Mouse (Mus musculus): ENCODE measurements at regions not wholly inside any gene's neighbourhood (a gene's known extent, or its start where the extent isn't known, plus 50 kb on each side); places are given as distances from the start of the nearest gene placed in this dataset.

- TF ChIP-seq CTCF (IDR thresholded peaks at IDR 0.05; ENCODE audit: borderline replicate concordance, control insufficient read depth, extremely low read depth, insufficient read depth, low read length, poor library complexity) (no peak), POLR2A (IDR thresholded peaks at IDR 0.05; ENCODE audit: control insufficient read depth, extremely low read depth, insufficient read depth, low read length, poor library complexity) (no peak)
Measured at GRCm38 (mm10) chr2:115516824-115517223, 64.7 kb upstream of the BC052040 start.

Measured in thymus, adult 2 months (tissue).